Mouse (Mus musculus): Measurements from ENCODE around the gene Opn4. TPM values are rescaled to one million over a fixed set of nuclear protein-coding genes. Genes with fewer than 3 reads are reported as not detected.

Gene Opn4
- polyA plus RNA-seq, 1 experiment, result not detected

GRCm38 (mm10) chr14:34626824-34627223 lies 26.9 kb upstream of the Opn4 start:
- no peak overlapping the region for H3K4me3 ChIP-seq (ENCODE audit: low read depth, low read length)
- no peak overlapping the region for H3K27ac ChIP-seq (ENCODE audit: insufficient read depth, low read length)
- H3K36me3 ChIP-seq (ENCODE audit: control insufficient read depth, insufficient read depth, low read length, poor library complexity, severe bottlenecking), result no peaks in the 10 kb centered on the region
- no peaks in the 10 kb centered on the region for H3K27me3 ChIP-seq (ENCODE audit: control insufficient read depth, insufficient read depth, low read length, poor library complexity, severe bottlenecking)
- no peaks in the 10 kb centered on the region for H3K4me1 ChIP-seq (ENCODE audit: control insufficient read depth, insufficient read depth, low read length)
- H3K9me3 ChIP-seq (replicated peaks; ENCODE audit: control insufficient read depth, insufficient read depth, low read length, poor library complexity, severe bottlenecking), result no peaks in the 10 kb centered on the region
- TF ChIP-seq POLR2A (IDR thresholded peaks at IDR 0.05; ENCODE audit: insufficient read depth, low read length) (no peak), CTCF (IDR thresholded peaks at IDR 0.05; ENCODE audit: low read depth, low read length) (no peak), EP300 (IDR thresholded peaks at IDR 0.05; ENCODE audit: insufficient read depth, low read depth, low read length) (no peak)
- no peak overlapping the region for H3K9ac ChIP-seq (ENCODE audit: low read depth, poor library complexity, severe bottlenecking)

GRCm38 (mm10) chr14:34623531-34624210 lies 23.7 kb upstream of the Opn4 start:
- no peak overlapping the region for H3K4me3 ChIP-seq (ENCODE audit: low read depth, low read length)
- no peaks in the 10 kb centered on the region for H3K4me1 ChIP-seq (ENCODE audit: control insufficient read depth, insufficient read depth, low read length)
- TF ChIP-seq EP300 (IDR thresholded peaks at IDR 0.05; ENCODE audit: insufficient read depth, low read depth, low read length) (no peak), CTCF (IDR thresholded peaks at IDR 0.05; ENCODE audit: low read depth, low read length) (no peak), POLR2A (IDR thresholded peaks at IDR 0.05; ENCODE audit: insufficient read depth, low read length) (no peak)
- H3K27me3 ChIP-seq (ENCODE audit: control insufficient read depth, insufficient read depth, low read length, poor library complexity, severe bottlenecking), result no peaks in the 10 kb centered on the region
- no peak overlapping the region for H3K27ac ChIP-seq (ENCODE audit: insufficient read depth, low read length)
- H3K36me3 ChIP-seq (ENCODE audit: control insufficient read depth, insufficient read depth, low read length, poor library complexity, severe bottlenecking), result no peaks in the 10 kb centered on the region
- H3K9ac ChIP-seq (ENCODE audit: low read depth, poor library complexity, severe bottlenecking), result no peak overlapping the region
- H3K9me3 ChIP-seq (replicated peaks; ENCODE audit: control insufficient read depth, insufficient read depth, low read length, poor library complexity, severe bottlenecking), result no peaks in the 10 kb centered on the region

DNA sequence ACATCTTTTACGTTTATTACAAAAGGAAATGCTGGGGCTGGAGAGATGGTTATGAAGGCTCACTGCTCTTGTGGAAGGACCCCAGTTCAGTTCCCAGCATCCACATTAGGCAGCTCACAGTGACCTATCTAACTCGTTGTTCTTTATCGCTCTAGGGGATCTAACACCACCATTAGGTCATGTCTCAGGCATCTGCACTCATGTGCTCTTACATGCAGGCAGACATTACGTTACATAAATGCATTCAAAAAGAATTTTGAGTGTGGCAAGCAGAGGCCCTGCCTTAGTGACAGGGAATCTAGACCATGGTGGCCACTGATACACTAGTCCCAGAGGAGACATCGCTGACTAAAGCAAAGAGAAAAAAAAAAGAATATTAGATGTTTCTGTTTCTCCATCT lies 23.1 kb upstream of the Opn4 start:
- Histone ChIP-seq H3K36me3 (ENCODE audit: control insufficient read depth, insufficient read depth, low read length, poor library complexity, severe bottlenecking) (no peaks in the 10 kb centered on the region), H3K4me3 (ENCODE audit: low read depth, low read length) (no peak overlapping the region), H3K4me1 (ENCODE audit: control insufficient read depth, insufficient read depth, low read length) (no peaks in the 10 kb centered on the region), H3K9me3 (replicated peaks; ENCODE audit: control insufficient read depth, insufficient read depth, low read length, poor library complexity, severe bottlenecking) (no peaks in the 10 kb centered on the region), H3K27me3 (ENCODE audit: control insufficient read depth, insufficient read depth, low read length, poor library complexity, severe bottlenecking) (no peaks in the 10 kb centered on the region), H3K9ac (ENCODE audit: low read depth, poor library complexity, severe bottlenecking) (no peak overlapping the region), H3K27ac (ENCODE audit: insufficient read depth, low read length) (no peak overlapping the region)
- TF ChIP-seq EP300 (IDR thresholded peaks at IDR 0.05; ENCODE audit: insufficient read depth, low read depth, low read length) (no peak), POLR2A (IDR thresholded peaks at IDR 0.05; ENCODE audit: insufficient read depth, low read length) (no peak)

DNA sequence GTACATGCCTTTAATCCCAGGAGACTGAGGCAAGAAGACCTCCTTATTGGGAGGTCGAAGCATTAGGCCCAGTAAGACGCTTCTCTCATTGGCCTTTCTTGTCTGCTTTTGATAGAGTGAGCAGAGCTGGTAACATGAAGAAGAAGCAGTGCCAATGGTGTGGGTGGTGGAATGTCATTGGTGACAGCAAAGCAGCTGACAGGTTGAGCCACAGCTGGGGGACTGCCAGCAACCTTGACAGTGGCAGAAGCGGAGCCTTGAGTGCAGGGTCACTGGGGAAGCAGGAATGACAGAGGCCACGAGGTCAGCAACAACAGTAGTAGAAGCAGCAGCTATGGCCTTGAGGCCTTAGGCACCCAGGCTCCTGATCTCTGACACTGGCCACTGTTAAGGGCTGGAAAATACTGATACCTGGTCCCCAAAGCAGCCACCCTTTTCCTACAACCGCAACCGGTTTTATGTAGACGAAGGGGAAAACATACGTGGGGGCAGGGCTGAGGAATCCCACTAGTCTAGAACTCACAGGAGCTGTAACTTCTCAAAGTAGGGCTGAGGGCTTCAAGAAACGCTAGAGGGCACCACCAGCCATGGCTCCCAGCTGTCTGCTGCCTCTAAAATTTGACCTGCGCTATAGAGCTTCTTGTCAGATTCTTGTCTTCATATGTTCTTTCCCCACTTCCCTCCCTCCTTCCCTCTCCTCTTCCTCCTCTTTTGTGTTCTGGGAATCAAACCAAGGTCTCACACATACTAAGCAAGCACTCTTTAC lies 20.9 kb upstream of the Opn4 start:
- Histone ChIP-seq H3K27ac (ENCODE audit: insufficient read depth, low read length) (no peak overlapping the region), H3K9me3 (replicated peaks; ENCODE audit: control insufficient read depth, insufficient read depth, low read length, poor library complexity, severe bottlenecking) (no peaks in the 10 kb centered on the region), H3K27me3 (ENCODE audit: control insufficient read depth, insufficient read depth, low read length, poor library complexity, severe bottlenecking) (no peaks in the 10 kb centered on the region), H3K4me3 (ENCODE audit: low read depth, low read length) (no peak overlapping the region), H3K4me1 (ENCODE audit: control insufficient read depth, insufficient read depth, low read length) (peaks cover 3% of the 10 kb centered on the region), H3K36me3 (ENCODE audit: control insufficient read depth, insufficient read depth, low read length, poor library complexity, severe bottlenecking) (no peaks in the 10 kb centered on the region), H3K9ac (ENCODE audit: low read depth, poor library complexity, severe bottlenecking) (no peak overlapping the region)
- TF ChIP-seq CTCF (IDR thresholded peaks at IDR 0.05; ENCODE audit: low read depth, low read length) (peak; percentile 87), EP300 (IDR thresholded peaks at IDR 0.05; ENCODE audit: insufficient read depth, low read depth, low read length) (no peak)

DNA sequence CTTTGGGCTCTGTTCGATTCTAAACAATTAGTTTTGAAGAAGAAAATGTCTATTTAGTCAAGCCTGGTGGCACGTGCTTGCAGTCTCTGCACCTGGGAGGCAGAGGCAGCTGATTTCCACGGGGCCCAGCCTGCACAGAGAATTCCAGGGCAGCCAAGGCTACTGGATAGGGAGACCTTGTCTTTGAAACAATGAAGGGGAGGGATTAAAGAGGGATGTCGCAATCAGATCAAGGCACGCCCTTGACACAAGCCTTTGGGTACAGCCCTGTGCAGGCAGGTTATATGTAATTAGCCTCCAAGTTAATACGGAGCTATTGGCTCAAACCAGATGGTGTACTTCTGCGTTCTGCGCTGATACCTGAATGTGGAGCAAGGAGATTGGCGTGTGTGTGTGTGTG lies 18.9 kb upstream of the Opn4 start:
- H3K27ac ChIP-seq (ENCODE audit: insufficient read depth, low read length), result peak overlapping the region; percentile 47; the same call in 1 of the 2 replicates
- H3K9me3 ChIP-seq (replicated peaks; ENCODE audit: control insufficient read depth, insufficient read depth, low read length, poor library complexity, severe bottlenecking), result no peaks in the 10 kb centered on the region
- H3K27me3 ChIP-seq (ENCODE audit: control insufficient read depth, insufficient read depth, low read length, poor library complexity, severe bottlenecking), result no peaks in the 10 kb centered on the region
- H3K9ac ChIP-seq (ENCODE audit: low read depth, poor library complexity, severe bottlenecking), result no peak overlapping the region; the same call in 1 of the 2 replicates
- peaks cover 6% of the 10 kb centered on the region for H3K4me1 ChIP-seq (ENCODE audit: control insufficient read depth, insufficient read depth, low read length)
- no peak overlapping the region for H3K4me3 ChIP-seq (ENCODE audit: low read depth, low read length)
- TF ChIP-seq POLR2A (IDR thresholded peaks at IDR 0.05; ENCODE audit: insufficient read depth, low read length) (no peak), EP300 (IDR thresholded peaks at IDR 0.05; ENCODE audit: insufficient read depth, low read depth, low read length) (peak; percentile 86; the same call in 1 of the 2 replicates)
- no peaks in the 10 kb centered on the region for H3K36me3 ChIP-seq (ENCODE audit: control insufficient read depth, insufficient read depth, low read length, poor library complexity, severe bottlenecking)

GRCm38 (mm10) chr14:34616821-34617220 lies 16.9 kb upstream of the Opn4 start:
- Histone ChIP-seq H3K9me3 (replicated peaks; ENCODE audit: control insufficient read depth, insufficient read depth, low read length, poor library complexity, severe bottlenecking) (no peaks in the 10 kb centered on the region), H3K4me3 (ENCODE audit: low read depth, low read length) (no peak overlapping the region), H3K4me1 (ENCODE audit: control insufficient read depth, insufficient read depth, low read length) (peaks cover 8% of the 10 kb centered on the region), H3K36me3 (ENCODE audit: control insufficient read depth, insufficient read depth, low read length, poor library complexity, severe bottlenecking) (no peaks in the 10 kb centered on the region), H3K9ac (ENCODE audit: low read depth, poor library complexity, severe bottlenecking) (no peak overlapping the region), H3K27me3 (ENCODE audit: control insufficient read depth, insufficient read depth, low read length, poor library complexity, severe bottlenecking) (no peaks in the 10 kb centered on the region), H3K27ac (ENCODE audit: insufficient read depth, low read length) (no peak overlapping the region)
- TF ChIP-seq CTCF (IDR thresholded peaks at IDR 0.05; ENCODE audit: low read depth, low read length), result peak; percentile 100
- TF ChIP-seq EP300 (IDR thresholded peaks at IDR 0.05; ENCODE audit: insufficient read depth, low read depth, low read length), result peak; percentile 73; the same call in 1 of the 2 replicates
- no peak for TF ChIP-seq POLR2A (IDR thresholded peaks at IDR 0.05; ENCODE audit: insufficient read depth, low read length)
